Mouse (Mus musculus) lung, postnatal 0 days (tissue): ENCODE results near the gene Lmntd1.

Experiments used
- CTCF ChIP-seq: IDR thresholded peaks from 2 replicates; pipeline ENCODE4 v1.5.1; 2016; ENCODE audit warnings: antibody characterized with exemption, mild to moderate bottlenecking
- EP300 ChIP-seq: IDR thresholded peaks from 2 replicates; pipeline ENCODE4 v1.6.1; 2016; ENCODE audit warnings: antibody characterized with exemption, mild to moderate bottlenecking, control low read depth

GRCm38 (mm10) chr6:145567832-145568231 lies 46.3 kb downstream of the Lmntd1 start:
- TF ChIP-seq CTCF (no peak), EP300 (no peak)
